ENCODE assay signal across 8 mouse cellular contexts in the genomic region with DNA sequence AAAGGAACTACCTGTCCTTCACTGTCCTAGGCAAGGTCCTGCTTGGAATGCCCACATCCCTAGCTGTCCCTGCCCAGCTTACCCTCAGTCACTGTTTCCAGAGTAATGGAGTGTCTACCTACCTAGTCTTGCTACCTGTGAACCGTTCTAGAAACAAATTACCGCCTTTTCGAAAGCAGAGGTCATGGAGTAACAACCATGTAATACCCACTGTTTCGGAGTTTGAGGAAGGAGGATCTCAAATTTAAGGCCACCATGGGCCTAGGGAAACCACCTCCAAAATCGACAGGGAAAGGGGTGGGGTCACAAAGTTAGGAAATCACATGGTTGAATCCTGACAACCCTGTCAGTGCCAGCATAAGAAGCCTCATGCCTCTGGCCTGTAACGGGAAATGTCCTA. TPM values are rescaled to one million over a fixed set of nuclear protein-coding genes. Genes with fewer than 3 reads are reported as not detected.
DNase-seq lines count a peak whose midpoint lies in the region; ATAC-seq and TF ChIP-seq lines count a peak whose summit lies in the region.

No protein-coding gene starts in this region.

- TF ChIP-seq CTCF in lung, adult 2 months (IDR thresholded peaks at IDR 0.05; ENCODE audit: insufficient read depth, low read length) = no peak

- H3K4me3 ChIP-seq in lung, embryonic 15.5 days = peak overlapping the region; percentile 66; the same call in 1 of the 2 replicates
- H3K4me3 ChIP-seq in lung, adult 2 months (replicated peaks; ENCODE audit: extremely low read depth, low read depth, low read length) = no peak overlapping the region
- peak overlapping the region; percentile 76 for H3K4me3 ChIP-seq in forebrain, embryonic 10.5 days
- peak overlapping the region; percentile 79 for H3K4me3 ChIP-seq in limb, embryonic 10.5 days
- no peak overlapping the region for H3K4me3 ChIP-seq in neural tube, embryonic 14.5 days (ENCODE audit: low read depth, low read length)

- peak overlapping the region; percentile 96 for H3K4me2 ChIP-seq in lung, embryonic 15.5 days
- peak overlapping the region; percentile 68 for H3K4me2 ChIP-seq in neural tube, embryonic 14.5 days (ENCODE audit: low read depth, low read length)

- H3K9ac ChIP-seq in lung, embryonic 15.5 days = peak overlapping the region; percentile 67; the same call in 1 of the 2 replicates
- H3K9ac ChIP-seq in neural tube, embryonic 14.5 days (replicated peaks; ENCODE audit: low read depth, low read length) = no peak overlapping the region

- peak overlapping the region; percentile 94; the same call in 1 of the 2 replicates for H3K27ac ChIP-seq in lung, embryonic 15.5 days
- H3K27ac ChIP-seq in forebrain, embryonic 10.5 days = peak overlapping the region; percentile 94
- H3K27ac ChIP-seq in limb, embryonic 10.5 days = peak overlapping the region; percentile 92; the same call in 1 of the 2 replicates
- peak overlapping the region; percentile 94; the same call in 1 of the 2 replicates for H3K27ac ChIP-seq in neural tube, embryonic 14.5 days (ENCODE audit: low read depth, low read length)

- peaks cover 28% of the 10 kb centered on the region for H3K4me1 ChIP-seq in lung, embryonic 15.5 days
- H3K4me1 ChIP-seq in lung, adult 2 months (ENCODE audit: control insufficient read depth, insufficient read depth, low read length) = peaks cover 16% of the 10 kb centered on the region
- H3K4me1 ChIP-seq in forebrain, embryonic 10.5 days = peaks cover 44% of the 10 kb centered on the region
- H3K4me1 ChIP-seq in limb, embryonic 10.5 days = peaks cover 45% of the 10 kb centered on the region
- H3K4me1 ChIP-seq in neural tube, embryonic 14.5 days (ENCODE audit: control insufficient read depth, insufficient read depth, low read length) = peaks cover 13% of the 10 kb centered on the region

- ATAC-seq in lung, embryonic 15.5 days (ENCODE audit: borderline replicate concordance, extremely low read depth, low FRiP score, low TSS enrichment) = no peak
- ATAC-seq in neural tube, embryonic 14.5 days (ENCODE audit: low read depth) = no peak

- 39% methylated on average over 6 of the region's 6 CpGs for WGBS in lung, embryonic 15.5 days
- WGBS in lung, adult 2 months = 47% methylated on average over 6 of the region's 6 CpGs
- WGBS in forebrain, embryonic 10.5 days = 41% methylated on average over 6 of the region's 6 CpGs
- 38% methylated on average over 6 of the region's 6 CpGs for WGBS in limb, embryonic 10.5 days
- 41% methylated on average over 6 of the region's 6 CpGs for WGBS in neural tube, embryonic 14.5 days

- peaks cover 42% of the 10 kb centered on the region for H3K36me3 ChIP-seq in lung, embryonic 15.5 days
- H3K36me3 ChIP-seq in forebrain, embryonic 10.5 days (replicated peaks) = peaks cover 53% of the 10 kb centered on the region
- H3K36me3 ChIP-seq in limb, embryonic 10.5 days = peaks cover 57% of the 10 kb centered on the region
- peaks cover 33% of the 10 kb centered on the region; the same call in 1 of the 2 replicates for H3K36me3 ChIP-seq in neural tube, embryonic 14.5 days (ENCODE audit: control insufficient read depth, insufficient read depth, low read length)

- TF ChIP-seq POLR2A in lung, adult 2 months (IDR thresholded peaks at IDR 0.05; ENCODE audit: borderline replicate concordance, extremely low read depth, low read depth, low read length) = no peak

- no peak for DNase-seq in lung, adult 2 months
- no peak for DNase-seq in forebrain, embryonic 10.5 days (ENCODE audit: extremely low spot score, low spot score)
- DNase-seq in limb, embryonic 10.5 days (ENCODE audit: low spot score) = no peak
- no peak for DNase-seq in embryo, embryonic 9.5 days (ENCODE audit: extremely low spot score)
- DNase-seq in frontal cortex, adult 2 months (ENCODE audit: extremely low spot score in 1 of 2, low spot score in 1 of 2) = no peak
- DNase-seq in thymus, postnatal 14 days = no peak

- no peaks in the 10 kb centered on the region for H3K9me3 ChIP-seq in lung, embryonic 15.5 days
- no peaks in the 10 kb centered on the region for H3K9me3 ChIP-seq in forebrain, embryonic 10.5 days
- H3K9me3 ChIP-seq in limb, embryonic 10.5 days (replicated peaks) = no peaks in the 10 kb centered on the region
- H3K9me3 ChIP-seq in neural tube, embryonic 14.5 days (ENCODE audit: control insufficient read depth, low read length) = no peaks in the 10 kb centered on the region

- H3K27me3 ChIP-seq in lung, embryonic 15.5 days = no peaks in the 10 kb centered on the region
- H3K27me3 ChIP-seq in forebrain, embryonic 10.5 days (ENCODE audit: poor library complexity, severe bottlenecking) = peaks cover 17% of the 10 kb centered on the region
- no peaks in the 10 kb centered on the region for H3K27me3 ChIP-seq in limb, embryonic 10.5 days (ENCODE audit: low read depth, poor library complexity, severe bottlenecking)
- no peaks in the 10 kb centered on the region for H3K27me3 ChIP-seq in neural tube, embryonic 14.5 days (ENCODE audit: control insufficient read depth, insufficient read depth, low read length)

RNA-seq across cellular contexts. Expression of a gene that starts 0.7 kb away (rescaled TPM):
- polyA plus RNA-seq in lung, embryonic 15.5 days (2015; fragmentation: Nextera tagmentation; extraction: Ambion mirVana) = 18.7 and 19.8 TPM in 2 replicates
- 7.9 and 8.7 TPM in 2 replicates for polyA plus RNA-seq in lung, adult 2 months (2012; rRNA removed)
- polyA plus RNA-seq in forebrain, embryonic 10.5 days (2016; fragmentation: Nextera tagmentation; extraction: Ambion mirVana) = 14.4 and 17.1 TPM in 2 replicates
- polyA plus RNA-seq in limb, embryonic 10.5 days (2016; fragmentation: Nextera tagmentation; extraction: Ambion mirVana) = 16.1 and 17.5 TPM in 2 replicates
- polyA plus RNA-seq in neural tube, embryonic 14.5 days (2014; fragmentation: Nextera tagmentation; extraction: Ambion mirVana) = 55.6 and 58.6 TPM in 2 replicates
- polyA plus RNA-seq in frontal cortex, adult 2 months (2012; rRNA removed) = 8.8 and 11.5 TPM in 2 replicates

RNA-seq across cellular contexts. Expression of a gene that starts 6.3 kb away (rescaled TPM):
- polyA plus RNA-seq in lung, embryonic 15.5 days (2015; fragmentation: Nextera tagmentation; extraction: Ambion mirVana) = 65.9 and 67.2 TPM in 2 replicates
- 114 and 145 TPM in 2 replicates for polyA plus RNA-seq in lung, adult 2 months (2012; rRNA removed)
- polyA plus RNA-seq in forebrain, embryonic 10.5 days (2016; fragmentation: Nextera tagmentation; extraction: Ambion mirVana) = 72.5 and 72.7 TPM in 2 replicates
- polyA plus RNA-seq in limb, embryonic 10.5 days (2016; fragmentation: Nextera tagmentation; extraction: Ambion mirVana) = 58.9 and 64.6 TPM in 2 replicates
- 106 and 117 TPM in 2 replicates for polyA plus RNA-seq in neural tube, embryonic 14.5 days (2014; fragmentation: Nextera tagmentation; extraction: Ambion mirVana)
- polyA plus RNA-seq in frontal cortex, adult 2 months (2012; rRNA removed) = 134 and 136 TPM in 2 replicates

RNA-seq across cellular contexts. Expression of a gene that starts 48.8 kb away (rescaled TPM):
- 34.3 and 36.4 TPM in 2 replicates for polyA plus RNA-seq in lung, embryonic 15.5 days (2015; fragmentation: Nextera tagmentation; extraction: Ambion mirVana)
- 23.9 and 27.8 TPM in 2 replicates for polyA plus RNA-seq in lung, adult 2 months (2012; rRNA removed)
- polyA plus RNA-seq in forebrain, embryonic 10.5 days (2016; fragmentation: Nextera tagmentation; extraction: Ambion mirVana) = 39.7 and 40.7 TPM in 2 replicates
- polyA plus RNA-seq in limb, embryonic 10.5 days (2016; fragmentation: Nextera tagmentation; extraction: Ambion mirVana) = 43.4 and 45.4 TPM in 2 replicates
- polyA plus RNA-seq in neural tube, embryonic 14.5 days (2014; fragmentation: Nextera tagmentation; extraction: Ambion mirVana) = 30.4 and 33.6 TPM in 2 replicates
- polyA plus RNA-seq in frontal cortex, adult 2 months (2012; rRNA removed) = 26.7 and 28.4 TPM in 2 replicates

RNA-seq across cellular contexts. Expression of a gene that starts 48.8 kb away (rescaled TPM):
- polyA plus RNA-seq in lung, embryonic 15.5 days (2015; fragmentation: Nextera tagmentation; extraction: Ambion mirVana) = 15.5 and 15.9 TPM in 2 replicates
- polyA plus RNA-seq in lung, adult 2 months (2012; rRNA removed) = 50.4 and 55.3 TPM in 2 replicates
- polyA plus RNA-seq in forebrain, embryonic 10.5 days (2016; fragmentation: Nextera tagmentation; extraction: Ambion mirVana) = 17.0 and 20.7 TPM in 2 replicates
- polyA plus RNA-seq in limb, embryonic 10.5 days (2016; fragmentation: Nextera tagmentation; extraction: Ambion mirVana) = 21.0 and 23.1 TPM in 2 replicates
- 16.3 and 19.0 TPM in 2 replicates for polyA plus RNA-seq in neural tube, embryonic 14.5 days (2014; fragmentation: Nextera tagmentation; extraction: Ambion mirVana)
- 43.8 and 45.3 TPM in 2 replicates for polyA plus RNA-seq in frontal cortex, adult 2 months (2012; rRNA removed)

Comparison
In these comparisons a context has a peak if more than half of its experiments do, and no peak if none do; other contexts are left out.
1. H3K4me3 ChIP-seq: peak in lung, embryonic 15.5 days (single experiment), forebrain, embryonic 10.5 days (single experiment) and limb, embryonic 10.5 days (single experiment); none in lung, adult 2 months (single experiment) and neural tube, embryonic 14.5 days (single experiment).
2. Peak in every context shown above with its lines, with median percentiles within 50 percentile points of each other: H3K27ac ChIP-seq.